Mouse (Mus musculus) right cerebral cortex, adult 2 months (tissue): ENCODE results near the gene Hist3h2a.
A peak's percentile ranks its signal among the peaks of the same experiment; 100 is the strongest.
"Not testable (repeated sequence)": the region's sequence is repeated elsewhere in the genome, so short reads cannot be mapped to it uniquely, and the experiment has no call there.

ENCODE experiments used
- DNase-seq, 2 experiments: peaks; one replicate each; pipeline ENCODE4 v3.0.0; 2021 to 2022; ENCODE audit warnings: low spot score in 2 of 2

Hist3h2a gene

GRCm38 (mm10) chr11:58947798-58948528, 6.5 kb upstream of the Hist3h2a start:
- peak; percentile 70 to 77 for DNase-seq

GRCm38 (mm10) chr11:58948542-58949479, 5.7 kb upstream of the Hist3h2a start, which contains the start of gene Hist3h2ba:
Gene Hist3h2ba, plus strand, starts transcription at chr11:58948920.
- DNase-seq = peak; percentile 80 to 83

GRCm38 (mm10) chr11:58949480-58950431, 4.7 kb upstream of the Hist3h2a start:
- DNase-seq = peak; percentile 64 to 66

GRCm38 (mm10) chr11:58951210-58951609, 3.3 kb upstream of the Hist3h2a start:
- DNase-seq = no peak

- DNase-seq = no peak
Observed at GRCm38 (mm10) chr11:58953351-58954169, 925 bp upstream of the Hist3h2a start.

- DNase-seq = not testable (repeated sequence)
Observed at GRCm38 (mm10) chr11:58954170-58954419, 390 bp upstream of the Hist3h2a start.

GRCm38 (mm10) chr11:58955143-58955867, 820 bp downstream of the Hist3h2a start:
- no peak for DNase-seq

- DNase-seq = no peak
Observed at GRCm38 (mm10) chr11:58955868-58956257, 1.4 kb downstream of the Hist3h2a start.

GRCm38 (mm10) chr11:58957226-58957914, 2.9 kb downstream of the Hist3h2a start:
- DNase-seq = peak in 1 of 2 experiments; percentile 58

- no peak for DNase-seq
Observed at GRCm38 (mm10) chr11:58958536-58958935, 4.1 kb downstream of the Hist3h2a start.

- DNase-seq = no peak
Observed at GRCm38 (mm10) chr11:58959186-58959825, 4.8 kb downstream of the Hist3h2a start.

- peak; percentile 75 to 83 for DNase-seq
Observed at GRCm38 (mm10) chr11:58959921-58960465, 5.5 kb downstream of the Hist3h2a start.

GRCm38 (mm10) chr11:58961364-58962177, 7.1 kb downstream of the Hist3h2a start:
- no peak for DNase-seq

GRCm38 (mm10) chr11:58963543-58963942, 9.1 kb downstream of the Hist3h2a start:
- no peak for DNase-seq

GRCm38 (mm10) chr11:58964216-58964615, 9.7 kb downstream of the Hist3h2a start:
- no peak for DNase-seq

- no peak for DNase-seq
Observed at GRCm38 (mm10) chr11:58965001-58965760, 10.7 kb downstream of the Hist3h2a start.

GRCm38 (mm10) chr11:58967346-58967745, 12.9 kb downstream of the Hist3h2a start:
- DNase-seq = no peak
